Mouse (Mus musculus) granulocyte monocyte progenitor cell, adult 5-6 weeks (primary cell): ENCODE results near the gene Pml. TPM values are rescaled to one million over a fixed set of nuclear protein-coding genes. Genes with fewer than 3 reads are reported as not detected.

Experiments used
- ATAC-seq: replicated peaks from 2 replicates; pipeline ENCODE4 v1.8.0; 2016; ENCODE audit warnings: mild to moderate bottlenecking, moderate TSS enrichment, inconsistent platforms; ENCODE audit not compliant: poor library complexity, severe bottlenecking
- total RNA-seq, 2 experiments: library from RNA; stranded (forward) in 1 of 2; stranded (reverse) in 1 of 2; fragments of 200-712, 200-1000 nt in 1 of 2; fragments of >200 nt in 1 of 2; fragmentation: Nextera tagmentation in 1 of 2; gene quantifications; 2 replicates each; pipeline ENCODE4 v1.2.3; 2014 to 2017

Gene Pml
- total RNA-seq, 2 experiments from 2014 or later = 10.1 to 49.9 TPM

GRCm38 (mm10) chr9:58203516-58204447 lies 45.8 kb downstream of the Pml start, which contains the start of the genes Islr and Islr2:
Gene Islr, minus strand, starts transcription at chr9:58204306.
Gene Islr2, minus strand, starts transcription at chr9:58204319.
- ATAC-seq = peak; percentile 71

DNA sequence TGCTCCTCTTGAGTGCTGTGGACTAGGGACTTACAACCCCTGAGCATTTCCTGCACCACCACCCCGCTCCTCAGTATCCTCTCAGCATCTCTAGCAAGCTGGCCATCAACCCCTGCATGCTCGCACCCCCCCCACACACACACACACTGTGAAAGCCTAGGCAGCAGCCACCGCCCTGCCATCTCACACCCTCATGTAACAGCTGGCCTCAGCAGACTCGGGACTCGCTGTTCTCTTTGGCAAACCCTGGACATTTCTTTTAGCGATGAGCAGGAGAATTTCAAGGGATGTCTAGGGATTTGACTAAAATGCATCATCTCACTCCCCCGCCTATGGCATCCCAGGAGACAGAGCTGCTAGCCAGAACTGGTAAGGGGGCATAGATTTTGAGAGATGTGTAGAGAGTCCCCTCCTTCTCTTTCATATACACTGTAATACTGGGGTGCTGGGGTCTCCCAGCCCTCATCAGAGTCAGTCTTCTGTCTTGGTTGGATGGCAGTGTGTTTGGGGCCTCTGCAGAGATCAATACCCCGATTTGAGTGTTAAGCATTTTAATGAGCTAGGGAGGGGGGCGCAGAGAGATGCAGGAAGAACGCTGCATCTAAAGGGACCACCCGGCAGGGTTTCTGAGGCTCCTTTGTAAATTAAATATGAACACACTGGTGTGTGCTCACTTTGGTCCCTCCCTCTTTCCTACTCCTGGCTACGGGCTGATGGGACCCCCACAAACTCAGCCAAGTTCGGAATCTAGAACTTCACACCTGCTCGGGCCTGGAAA lies 46.7 kb downstream of the Pml start:
- no peak for ATAC-seq

GRCm38 (mm10) chr9:58201861-58202549 lies 47.6 kb downstream of the Pml start:
- no peak for ATAC-seq

DNA sequence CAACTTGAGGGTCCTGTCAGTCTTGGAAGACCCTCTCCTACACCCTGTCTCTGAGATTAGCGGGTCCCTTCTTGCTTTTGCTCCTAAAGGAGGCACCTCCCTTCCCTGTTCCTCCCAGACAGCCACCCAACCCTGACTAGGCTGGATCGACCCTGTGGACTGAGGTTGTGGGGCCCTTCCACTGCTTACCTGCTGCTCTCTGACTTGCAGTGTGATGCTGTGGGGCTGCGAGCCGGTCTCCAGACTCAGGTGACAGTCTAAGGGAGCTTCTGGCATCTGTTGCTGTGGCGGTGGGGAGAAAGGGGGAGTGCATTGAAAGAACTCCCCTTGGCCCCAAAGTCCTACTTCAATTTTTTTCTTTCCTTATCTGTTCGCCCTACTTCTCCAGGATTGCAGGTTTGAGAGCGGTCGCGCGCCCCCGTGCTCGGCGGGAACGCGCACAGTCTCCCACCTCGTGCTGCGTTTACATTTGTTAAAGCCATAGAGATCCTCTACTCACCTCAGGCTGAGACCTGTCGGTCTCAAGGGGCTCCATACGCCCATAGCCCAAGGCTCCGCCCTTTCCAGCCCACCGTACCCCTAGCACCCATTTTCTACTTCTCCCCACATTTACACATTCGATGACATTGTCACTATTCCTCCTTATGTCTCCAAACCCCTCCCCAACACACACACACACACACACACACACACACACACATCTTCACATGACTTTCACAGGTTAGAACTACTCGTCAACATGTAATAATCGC lies 48.3 kb downstream of the Pml start:
- ATAC-seq = no peak

DNA sequence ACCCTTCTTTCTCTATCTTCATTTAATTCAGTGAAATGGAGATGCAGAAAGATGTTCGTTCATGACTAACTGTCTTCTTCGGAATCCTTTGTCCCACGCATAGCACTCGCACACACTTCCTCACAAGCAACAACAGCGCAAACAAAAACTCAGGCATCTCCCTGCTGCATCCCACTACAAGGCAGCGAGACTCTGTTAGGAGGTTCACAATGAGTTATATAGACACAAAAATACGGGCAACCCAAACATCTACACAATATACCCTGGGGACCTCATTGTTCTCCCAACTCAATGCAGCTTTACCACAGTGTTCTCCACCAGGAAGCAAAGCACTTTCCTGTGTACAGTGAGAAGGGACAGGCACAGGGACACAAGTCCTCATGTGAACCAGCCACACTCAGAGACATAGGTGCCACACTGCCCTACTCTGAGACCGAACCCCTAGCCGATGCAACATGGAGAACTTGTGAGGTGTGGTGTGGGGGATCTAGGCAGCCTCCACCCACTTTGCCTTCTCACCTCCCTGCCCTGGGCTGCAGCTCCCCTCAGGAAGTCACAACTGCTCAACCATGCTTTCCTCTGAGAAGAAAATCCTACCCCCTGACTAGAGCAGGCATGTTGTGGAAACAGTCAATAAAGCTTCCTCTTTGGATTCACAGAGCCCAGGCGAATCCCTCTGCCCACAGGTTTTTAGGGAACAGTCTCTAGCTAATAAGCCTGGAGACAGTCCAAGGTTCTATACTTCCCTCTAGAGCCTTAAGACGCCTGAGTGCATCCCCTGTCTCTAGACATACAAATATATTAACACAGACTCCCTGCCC lies 49.1 kb downstream of the Pml start:
- ATAC-seq = no peak

DNA sequence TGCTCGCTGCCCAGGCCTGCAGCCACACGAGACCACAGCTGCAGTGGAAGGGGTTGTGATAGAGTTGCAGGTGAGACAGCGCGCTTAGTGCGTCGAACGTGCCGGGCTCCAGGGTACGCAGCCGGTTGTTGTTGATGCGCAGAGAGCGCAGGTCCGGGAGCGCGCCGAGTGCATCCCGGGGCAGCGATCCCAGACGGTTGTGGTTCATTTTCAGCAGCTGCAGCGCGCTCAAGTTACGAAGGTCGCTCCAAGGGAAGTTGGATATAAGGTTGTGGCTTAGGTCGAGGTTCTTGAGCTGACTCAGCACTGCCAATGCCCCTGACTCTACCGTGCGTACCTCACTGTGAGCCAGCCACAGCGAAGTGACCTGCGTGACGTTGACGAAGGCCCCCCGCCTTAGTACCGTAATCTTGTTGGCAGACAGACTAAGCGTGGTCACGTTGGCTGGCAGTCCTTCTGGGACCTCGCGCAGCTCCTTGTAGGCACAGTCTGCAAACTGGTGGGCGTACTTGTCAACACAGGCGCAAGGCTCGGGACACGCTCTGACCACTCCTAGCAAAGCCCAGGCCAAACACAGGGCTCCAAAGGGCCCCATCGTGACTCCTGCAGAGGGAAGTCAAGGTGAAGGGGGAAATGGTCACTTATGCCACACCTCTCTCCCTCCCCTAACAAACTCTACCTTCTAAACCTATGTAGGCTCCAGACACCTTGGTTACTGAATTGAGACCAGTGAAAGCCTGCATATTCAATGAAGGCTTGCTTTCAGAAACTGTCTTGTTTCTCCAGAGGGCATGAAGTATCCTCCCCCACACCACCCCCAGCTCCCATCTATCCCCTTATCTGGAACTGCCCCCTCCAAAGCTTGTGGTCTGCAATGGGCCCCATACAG lies 50.0 kb downstream of the Pml start:
- ATAC-seq = no peak

DNA sequence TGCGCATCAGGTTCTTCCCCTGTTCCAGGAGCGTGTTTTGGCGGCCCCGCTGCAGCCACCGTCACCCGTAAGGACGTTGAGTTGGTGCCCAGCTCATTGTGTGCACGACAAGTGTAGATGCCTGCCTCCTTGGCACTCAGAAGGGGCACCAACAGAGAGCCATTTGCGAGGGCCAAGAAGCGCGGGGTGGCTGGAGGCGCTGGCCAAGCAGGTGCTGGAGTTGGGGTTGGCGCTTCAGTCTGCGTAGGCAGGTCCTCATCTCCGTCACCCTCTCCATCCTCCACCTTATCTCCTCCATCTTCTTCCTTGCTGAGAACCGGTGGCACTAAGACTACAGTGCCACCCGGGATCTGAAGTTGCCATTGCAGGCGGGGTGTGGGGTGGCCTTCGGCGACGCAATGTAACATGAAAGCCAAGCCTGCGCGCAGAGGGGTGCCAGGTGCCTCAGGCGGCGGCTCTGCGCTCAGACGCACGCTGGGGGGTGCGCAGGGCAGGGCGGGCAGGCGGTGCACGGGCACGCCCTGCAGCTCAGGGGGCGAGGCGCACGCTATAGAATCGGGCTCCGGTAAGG lies 50.7 kb downstream of the Pml start:
- no peak for ATAC-seq

DNA sequence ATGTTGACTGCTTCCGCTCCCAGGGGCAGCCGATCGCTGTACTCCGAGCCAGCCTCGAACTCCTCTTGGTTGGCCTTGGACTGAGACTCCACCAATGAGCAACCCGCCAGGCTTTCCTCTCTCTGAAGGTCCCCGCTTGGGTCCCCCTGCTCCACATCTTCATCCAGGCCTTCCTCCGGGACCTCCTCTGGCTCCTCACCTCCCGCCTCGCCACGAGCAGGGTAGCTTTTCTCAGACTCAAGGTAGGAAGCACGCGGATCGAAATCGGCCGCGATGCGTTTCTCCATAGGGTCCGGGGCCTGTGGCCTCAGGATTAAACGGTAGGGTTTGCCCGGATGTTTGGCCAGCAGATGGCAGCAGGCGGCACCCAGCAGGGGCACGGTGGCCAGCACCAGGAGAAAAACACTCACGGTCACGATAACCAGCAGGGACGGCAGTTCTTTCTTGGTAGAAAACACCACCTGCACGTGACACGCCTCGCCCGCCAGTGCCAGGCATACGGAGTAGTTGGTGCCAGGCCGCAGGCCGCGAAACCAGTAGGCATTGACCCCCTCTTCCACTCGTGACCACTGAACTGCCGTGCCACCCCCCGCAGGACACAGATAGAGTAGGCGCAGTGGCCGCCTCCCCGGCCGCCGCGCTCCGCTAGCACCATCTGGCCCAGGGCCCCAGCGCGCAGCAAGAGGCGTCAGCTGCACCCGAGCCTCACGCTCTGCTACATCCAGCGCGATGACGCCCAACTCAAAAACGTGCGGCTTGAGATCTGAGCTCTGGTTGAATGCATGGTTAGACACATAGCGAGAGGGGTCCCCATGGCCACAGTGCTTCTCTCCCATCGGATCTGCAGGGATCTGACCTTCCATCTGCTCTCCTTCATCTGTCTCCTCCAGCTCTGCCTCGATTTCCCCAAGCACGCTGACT lies 51.5 kb downstream of the Pml start:
- ATAC-seq = peak; percentile 51

GRCm38 (mm10) chr9:58196610-58197567 lies 52.7 kb downstream of the Pml start:
- no peak for ATAC-seq

DNA sequence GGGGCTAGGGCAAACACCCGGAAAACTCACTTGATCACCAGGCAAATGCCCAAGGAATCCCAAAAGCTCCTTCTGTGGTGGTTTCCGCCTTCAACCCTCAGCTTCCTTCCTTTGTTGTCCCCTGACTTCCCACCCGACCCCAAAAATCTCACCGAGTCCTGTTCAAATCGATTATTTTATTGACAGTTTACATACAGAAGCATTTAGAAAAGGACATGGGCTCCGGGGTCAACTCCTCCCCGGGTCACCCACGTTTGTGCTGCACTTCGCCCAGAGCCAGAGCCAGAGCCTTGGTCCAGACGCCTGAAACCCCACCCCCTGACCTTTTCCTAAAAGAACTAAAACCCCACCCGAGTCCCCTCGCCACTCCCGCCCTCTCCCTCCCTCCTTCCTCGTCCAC lies 53.4 kb downstream of the Pml start:
- no peak for ATAC-seq

GRCm38 (mm10) chr9:58195671-58196070 lies 53.9 kb downstream of the Pml start:
- no peak for ATAC-seq

- ATAC-seq = no peak
Measured at GRCm38 (mm10) chr9:58194222-58194621, 55.4 kb downstream of the Pml start.

- no peak for ATAC-seq
Measured at GRCm38 (mm10) chr9:58184456-58184855, 65.1 kb downstream of the Pml start.

DNA sequence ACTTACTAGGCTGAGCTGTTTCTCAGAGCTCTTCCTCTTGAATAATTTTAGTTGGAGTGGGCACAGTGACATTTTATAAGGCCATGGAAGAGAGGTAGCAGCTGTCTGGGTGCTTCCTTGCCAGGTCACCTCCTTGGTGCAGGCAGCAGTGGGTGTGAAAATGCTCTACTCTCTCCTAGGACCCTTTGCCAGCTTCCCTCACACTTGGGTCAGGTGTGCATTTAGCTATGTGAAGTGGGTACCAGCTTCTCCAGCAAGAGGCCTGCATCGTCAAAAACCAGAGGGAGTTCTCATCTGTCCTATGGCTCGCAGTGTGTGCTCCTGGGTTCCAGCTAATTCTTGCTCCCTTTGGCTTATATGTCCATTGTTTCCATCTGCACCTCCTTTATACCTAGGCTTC lies 70.2 kb downstream of the Pml start:
- no peak for ATAC-seq

GRCm38 (mm10) chr9:58177165-58177564 lies 72.4 kb downstream of the Pml start:
- no peak for ATAC-seq
